Mouse (Mus musculus) leukemia stem cell, adult 10-12 weeks (primary cell): ENCODE data around the gene Lce1e. TPM values are rescaled to one million over a fixed set of nuclear protein-coding genes. Genes with fewer than 3 reads are reported as not detected.

Experiments
- polyA plus RNA-seq: library from polyadenylated mRNA; stranded (reverse); fragments of >175 nt; gene quantifications from 2 replicates; pipeline ENCODE4 v1.2.3, GENCODE M21; 2012; ENCODE audit warnings: low replicate concordance

Gene Lce1e
- not detected in 2 replicates for polyA plus RNA-seq

DNA sequence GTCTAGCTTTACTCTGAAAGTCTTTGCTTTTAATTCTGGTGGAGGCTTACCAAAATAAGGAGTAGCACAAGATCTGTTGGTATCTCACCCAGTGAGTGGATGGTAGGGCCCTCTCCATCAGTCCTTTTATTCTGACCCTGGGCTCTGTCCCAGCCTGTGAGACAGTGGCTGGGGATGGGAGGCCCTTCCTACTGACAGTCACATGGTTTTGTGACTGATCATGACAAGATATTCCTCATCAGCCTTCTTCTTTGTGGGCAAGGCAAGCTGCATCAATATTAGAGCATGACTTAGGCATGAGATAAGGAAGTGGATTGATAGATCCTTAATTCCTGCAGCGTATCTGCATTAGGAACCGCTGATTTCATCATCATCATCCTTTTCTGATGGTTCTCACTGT lies at the start of gene Lce1e:
Gene Lce1e, minus strand, starts transcription at position 101 of the 400 bp plus-strand sequence.

GRCm38 (mm10) chr3:92752238-92752637 lies 43.4 kb upstream of the Lce1e start, which contains the start of gene Lce1g:
Gene Lce1g, minus strand, starts transcription at chr3:92752338.

DNA sequence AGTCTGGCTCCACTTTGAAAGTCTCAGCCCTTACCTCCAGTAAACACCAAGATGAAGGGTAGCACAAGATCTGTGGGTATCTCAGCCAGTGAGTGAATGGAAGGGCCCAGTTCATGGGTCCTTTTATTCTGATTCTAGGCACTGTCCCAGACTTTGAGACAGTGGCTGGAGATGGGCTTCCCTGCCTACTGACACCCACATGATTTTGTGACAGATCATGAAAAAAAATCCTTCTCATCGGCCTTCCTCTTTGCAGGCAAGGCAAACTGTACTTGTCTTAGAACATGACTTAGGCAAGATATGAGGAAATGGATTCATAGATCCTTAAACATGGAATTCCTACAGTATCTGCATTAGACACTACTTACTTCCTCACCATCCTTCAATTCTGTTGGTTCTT lies 30.1 kb upstream of the Lce1e start, which contains the start of gene Gm38119:
Gene Gm38119, minus strand, starts transcription at position 101 of the 400 bp plus-strand sequence.

GRCm38 (mm10) chr3:92720250-92720649 lies 11.4 kb upstream of the Lce1e start, which contains the start of gene Lce1f:
Gene Lce1f, minus strand, starts transcription at chr3:92720350.

DNA sequence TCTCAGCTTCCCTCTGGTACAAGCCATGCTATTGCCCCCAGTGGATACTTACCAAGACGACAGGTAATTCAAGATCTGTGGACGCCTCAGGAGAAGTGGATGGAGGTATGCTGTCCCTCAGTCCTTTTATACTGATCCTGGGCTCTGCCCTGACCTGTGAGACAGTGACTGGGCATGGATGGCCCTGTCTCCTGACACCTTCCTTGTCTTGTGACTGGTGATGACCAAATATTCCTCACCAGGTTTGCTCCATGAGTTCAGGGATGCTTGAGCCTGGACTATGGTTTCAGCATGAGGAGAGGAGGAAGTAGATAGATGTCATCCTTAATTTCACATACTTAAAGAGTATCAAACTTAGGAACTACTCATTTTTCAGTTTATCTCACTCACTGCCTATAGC lies 21.8 kb downstream of the Lce1e start, which contains the start of gene Lce1d:
Gene Lce1d, minus strand, starts transcription at position 101 of the 400 bp plus-strand sequence.

GRCm38 (mm10) chr3:92678947-92679346 lies 29.9 kb downstream of the Lce1e start, which contains the start of gene Lce1c:
Gene Lce1c, plus strand, starts transcription at chr3:92679247.

DNA sequence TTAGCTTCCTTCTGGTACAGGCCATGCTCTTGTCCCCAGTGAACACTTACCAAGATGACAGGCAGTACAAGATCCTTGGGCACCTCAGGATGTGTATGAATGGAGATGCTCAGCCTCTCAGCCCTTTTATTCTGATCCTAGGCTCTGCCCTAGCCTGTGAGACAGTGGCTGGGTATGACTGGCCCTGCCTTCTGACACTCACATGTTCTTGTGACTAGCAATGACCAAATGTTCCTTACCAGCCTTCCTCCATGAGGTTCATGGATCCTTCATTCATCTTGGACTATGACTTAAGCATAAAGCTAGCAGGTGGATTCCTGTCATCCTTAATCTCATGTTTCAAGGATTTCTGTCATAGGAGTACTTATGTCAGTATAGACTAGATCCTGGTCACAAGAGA lies 38.7 kb downstream of the Lce1e start, which contains the start of gene Lce1a2:
Gene Lce1a2, minus strand, starts transcription at position 101 of the 400 bp plus-strand sequence.

Other genes with a start within 250 kb of the Lce1e start
- gene Sprr1a, start 223.2 kb downstream of the Lce1e start, polyA plus RNA-seq: not detected in 2 replicates
- gene Sprr4, start 208.6 kb downstream of the Lce1e start, polyA plus RNA-seq: not detected in 2 replicates
- not detected in 2 replicates for gene 2310046K23Rik, start 174.6 kb downstream of the Lce1e start, polyA plus RNA-seq
- gene Ivl, start 135.3 kb downstream of the Lce1e start, polyA plus RNA-seq: not detected in 2 replicates
- gene Smcp, start 120.1 kb downstream of the Lce1e start, polyA plus RNA-seq: not detected in 2 replicates
- not detected in 2 replicates for gene 2210017I01Rik, start 101.6 kb downstream of the Lce1e start, polyA plus RNA-seq
- not detected in 2 replicates for gene Lce6a, start 87.4 kb downstream of the Lce1e start, polyA plus RNA-seq
- not detected in 2 replicates for gene Lce1a1, start 60.8 kb downstream of the Lce1e start, polyA plus RNA-seq
- not detected in 2 replicates for gene Lce1b, start 52.1 kb downstream of the Lce1e start, polyA plus RNA-seq
- not detected in 2 replicates for gene Lce1a2, start 38.8 kb downstream of the Lce1e start, polyA plus RNA-seq
- gene Lce1c, start 29.8 kb downstream of the Lce1e start, polyA plus RNA-seq: not detected in 2 replicates
- gene Lce1d, start 21.9 kb downstream of the Lce1e start, polyA plus RNA-seq: not detected in 2 replicates
- not detected in 2 replicates for gene Lce1f, start 11.3 kb upstream of the Lce1e start, polyA plus RNA-seq
- gene Gm38119, start 30.0 kb upstream of the Lce1e start, polyA plus RNA-seq: not detected in 2 replicates
- gene Lce1g, start 43.3 kb upstream of the Lce1e start, polyA plus RNA-seq: not detected in 2 replicates
- not detected in 2 replicates for gene Lce1h, start 56.0 kb upstream of the Lce1e start, polyA plus RNA-seq
- gene Lce1i, start 69.8 kb upstream of the Lce1e start, polyA plus RNA-seq: not detected in 2 replicates
- not detected in 2 replicates for gene Lce1j, start 81.4 kb upstream of the Lce1e start, polyA plus RNA-seq
- not detected in 2 replicates for gene Lce1k, start 98.8 kb upstream of the Lce1e start, polyA plus RNA-seq
- gene Kprp, start 118.2 kb upstream of the Lce1e start, polyA plus RNA-seq: not detected in 2 replicates
- not detected in 2 replicates for gene Lce1l, start 142.2 kb upstream of the Lce1e start, polyA plus RNA-seq
- gene 2310050C09Rik, start 161.1 kb upstream of the Lce1e start, polyA plus RNA-seq: not detected in 2 replicates
- not detected in 2 replicates for gene Lce3a, start 217.2 kb upstream of the Lce1e start, polyA plus RNA-seq
- gene Lce3b, start 223.9 kb upstream of the Lce1e start, polyA plus RNA-seq: not detected in 2 replicates
- not detected in 2 replicates for gene Lce3c, start 235.4 kb upstream of the Lce1e start, polyA plus RNA-seq
- not detected in 2 replicates for gene Lce3d, start 248.3 kb upstream of the Lce1e start, polyA plus RNA-seq